Mouse (Mus musculus): ENCODE data around the gene Plekha5. TPM values are rescaled to one million over a fixed set of nuclear protein-coding genes. Genes with fewer than 3 reads are reported as not detected.

Gene Plekha5
- total RNA-seq, 2 experiments from 2014 or later: 0.60 TPM; not detected in 1

- ATAC-seq (replicated peaks; ENCODE audit: low FRiP score, poor library complexity, severe bottlenecking): no peak
These were observed 205.5 kb downstream of the Plekha5 start for GRCm38 (mm10) chr6:140629176-140629859.

DNA sequence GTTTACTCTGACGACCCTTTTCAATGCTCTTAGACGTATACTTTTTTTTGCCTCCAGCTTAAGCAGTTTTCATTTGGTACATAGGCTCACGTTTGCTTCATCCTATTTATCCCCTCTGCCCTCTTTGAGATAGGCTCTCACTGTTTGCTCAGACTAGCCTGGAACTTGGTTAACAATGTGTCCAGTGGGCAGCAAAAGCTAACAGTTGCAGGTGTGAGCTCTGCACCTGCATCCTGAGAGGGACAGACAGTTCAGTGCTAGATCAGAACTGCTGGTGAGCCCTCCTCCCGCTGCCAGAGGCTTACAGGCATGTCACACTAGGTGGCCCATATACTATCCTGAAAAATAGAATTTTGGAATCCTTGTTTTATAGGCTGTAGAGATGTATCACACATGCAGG lies 206.5 kb downstream of the Plekha5 start:
- ATAC-seq (replicated peaks; ENCODE audit: low FRiP score, poor library complexity, severe bottlenecking): no peak

- no peak for ATAC-seq (replicated peaks; ENCODE audit: low FRiP score, poor library complexity, severe bottlenecking)
These were observed 209.8 kb downstream of the Plekha5 start for GRCm38 (mm10) chr6:140633616-140634015.

GRCm38 (mm10) chr6:140636290-140636689 lies 212.4 kb downstream of the Plekha5 start:
- no peak for ATAC-seq (replicated peaks; ENCODE audit: low FRiP score, poor library complexity, severe bottlenecking)

DNA sequence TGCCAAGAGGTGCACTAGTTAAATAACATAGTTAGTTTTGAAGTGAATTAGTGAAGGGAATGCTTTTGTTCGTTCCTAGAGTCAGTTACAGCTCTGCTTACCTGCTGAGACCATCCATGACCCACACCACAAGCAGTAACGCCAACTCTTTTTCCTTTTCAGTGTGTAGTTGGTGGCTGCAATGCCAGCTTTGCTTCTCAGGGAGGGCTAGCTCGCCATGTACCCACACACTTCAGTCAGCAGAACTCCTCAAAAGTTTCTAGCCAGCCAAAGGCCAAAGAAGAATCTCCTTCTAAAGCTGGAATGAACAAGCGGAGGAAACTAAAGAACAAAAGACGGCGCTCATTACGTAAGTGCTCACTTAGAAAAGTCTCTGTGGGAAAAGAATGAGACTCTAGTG lies 218.2 kb downstream of the Plekha5 start:
- ATAC-seq (replicated peaks; ENCODE audit: low FRiP score, poor library complexity, severe bottlenecking): no peak

DNA sequence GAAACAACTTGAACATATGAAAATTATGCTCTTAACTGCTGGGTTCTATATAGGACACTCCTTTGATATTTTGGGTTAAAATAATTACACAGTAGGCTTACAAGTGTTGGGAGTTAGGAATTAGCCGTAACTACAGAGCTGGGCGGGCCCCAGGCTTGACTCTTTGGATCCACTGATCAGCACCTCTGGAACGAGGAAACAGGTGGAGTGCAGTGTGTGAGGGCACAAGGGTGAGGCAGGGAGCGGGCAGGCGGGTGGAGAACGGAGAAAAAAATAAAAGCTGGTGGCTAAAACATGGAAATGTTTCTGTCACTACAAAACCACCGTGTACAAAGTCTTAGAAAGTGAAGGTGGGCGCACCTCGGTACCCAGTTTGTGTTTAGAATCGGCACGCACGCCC lies 218.8 kb downstream of the Plekha5 start:
- no peak for ATAC-seq (replicated peaks; ENCODE audit: low FRiP score, poor library complexity, severe bottlenecking)

GRCm38 (mm10) chr6:140645931-140646330 lies 222.1 kb downstream of the Plekha5 start:
- no peak for ATAC-seq (replicated peaks; ENCODE audit: low FRiP score, poor library complexity, severe bottlenecking)

Other genes with a start within 250 kb of the Plekha5 start
- 10.2 and 14.4 TPM in 2 replicates for gene Aebp2, start 198.6 kb downstream of the Plekha5 start, total RNA-seq (2015; ENCODE audit: low replicate concordance)
- 10.0 and 16.9 TPM in 2 replicates for gene Aebp2, start 198.6 kb downstream of the Plekha5 start, total RNA-seq (2017; ENCODE audit: low replicate concordance)

Data from erythroblast, adult 5-6 weeks (primary cell).